Mouse (Mus musculus) liver, embryonic 11.5 days (tissue): ENCODE measurements around the gene Scyl2. TPM values are rescaled to one million over a fixed set of nuclear protein-coding genes. Genes with fewer than 3 reads are reported as not detected.
"Not testable (repeated sequence)": the region's sequence is repeated elsewhere in the genome, so short reads cannot be mapped to it uniquely, and the experiment has no call there.

ENCODE experiments used
- ATAC-seq: fragments of 200-750 bp; cut with Nextera tagmentation; replicated peaks from 2 replicates; pipeline ENCODE4 v1.8.0; 2017; ENCODE audit warnings: moderate number of reproducible peaks, mild to moderate bottlenecking, moderate TSS enrichment, moderate library complexity; ENCODE audit not compliant: low FRiP score
- DNase-seq: peaks from one replicate; pipeline ENCODE4 v3.0.0-alpha.2; 2017; ENCODE audit warnings: low spot score
- H3K27ac ChIP-seq: fragments of 300-500 bp; sonication (generic); 2 replicates; pipeline ENCODE4 v1.5.1; 2014; ENCODE audit warnings: mild to moderate bottlenecking, low read depth, low read length, control low read depth
- H3K27me3 ChIP-seq: fragments of 300-500 bp; sonication (generic); replicated peaks from 2 replicates; pipeline ENCODE4 v1.6.1; 2014; ENCODE audit warnings: low read length, mixed read lengths; ENCODE audit not compliant: control insufficient read depth, insufficient read depth
- H3K36me3 ChIP-seq: fragments of 300-500 bp; sonication (generic); 2 replicates; pipeline ENCODE4 v1.6.1; 2014; ENCODE audit warnings: mild to moderate bottlenecking, low read length, moderate library complexity, mixed read lengths; ENCODE audit not compliant: control insufficient read depth, insufficient read depth
- H3K4me1 ChIP-seq: fragments of 300-500 bp; sonication (generic); replicated peaks from 2 replicates; pipeline ENCODE4 v1.6.1; 2014; ENCODE audit warnings: low read length, mixed read lengths; ENCODE audit not compliant: control insufficient read depth, insufficient read depth
- H3K4me2 ChIP-seq: fragments of 300-500 bp; sonication (generic); 2 replicates; pipeline ENCODE4 v1.6.1; 2014; ENCODE audit warnings: mild to moderate bottlenecking, control low read depth, moderate library complexity
- H3K4me3 ChIP-seq: fragments of 300-500 bp; sonication (generic); 2 replicates; pipeline ENCODE4 v1.5.1; 2014; ENCODE audit warnings: low read depth, low read length, control low read depth
- H3K9ac ChIP-seq: fragments of 300-500 bp; sonication (generic); 2 replicates; pipeline ENCODE4 v1.6.1; 2014; ENCODE audit warnings: low read depth, low read length, control low read depth
- H3K9me3 ChIP-seq: fragments of 300-500 bp; sonication (generic); 2 replicates; pipeline ENCODE4 v1.6.1; 2016; ENCODE audit warnings: low read length, inconsistent platforms, mixed read lengths; ENCODE audit not compliant: control insufficient read depth
- WGBS: fragments of 180-500 bp; shearing (Covaris S2); extraction: QIAGEN DNeasy Blood & Tissue Kit; methylation state at CpG from one replicate; pipeline ENCODE4 v1.1.7; 2014; 5-methylcytosine and 5-hydroxymethylcytosine counted together
- polyA plus RNA-seq: library from polyadenylated mRNA; unstranded; fragments of >200 nt; fragmentation: Nextera tagmentation; extraction: Ambion mirVana; gene quantifications from 2 replicates; pipeline ENCODE4 v1.2.1, GENCODE M21; 2014

Scyl2 gene
- polyA plus RNA-seq, 1 experiment from 2014 or later = 11.7 TPM

GRCm38 (mm10) chr10:89708720-89709119 lies 22.6 kb upstream of the Scyl2 start:
- H3K4me2 ChIP-seq = peak overlapping the region; percentile 51
- peak; percentile 57; the same call in 1 of the 2 replicates for ATAC-seq
- WGBS = 33% methylated on average over 10 of the region's 10 CpGs

GRCm38 (mm10) chr10:89707397-89707796 lies 21.3 kb upstream of the Scyl2 start:
- 83% methylated on average over 3 of the region's 3 CpGs for WGBS
- H3K4me1 ChIP-seq = no peaks in the 10 kb centered on the region
- H3K9me3 ChIP-seq = no peaks in the 10 kb centered on the region
- peaks cover 5% of the 10 kb centered on the region for H3K36me3 ChIP-seq
- H3K4me3 ChIP-seq = no peak overlapping the region
- no peak overlapping the region for H3K9ac ChIP-seq
- no peaks in the 10 kb centered on the region for H3K27me3 ChIP-seq
- DNase-seq (no peak), ATAC-seq (no peak)
- no peak overlapping the region for H3K27ac ChIP-seq
- no peak overlapping the region for H3K4me2 ChIP-seq

More at GRCm38 (mm10) chr10:89708720-89709119, 22.6 kb upstream of the Scyl2 start:
- no peak overlapping the region for H3K27ac ChIP-seq
- DNase-seq = no peak
- no peak overlapping the region for H3K4me3 ChIP-seq
- peaks cover 10% of the 10 kb centered on the region for H3K36me3 ChIP-seq
- no peak overlapping the region for H3K9ac ChIP-seq
- no peaks in the 10 kb centered on the region for H3K27me3 ChIP-seq
- no peaks in the 10 kb centered on the region for H3K4me1 ChIP-seq
- no peaks in the 10 kb centered on the region for H3K9me3 ChIP-seq

- H3K27ac ChIP-seq = no peak overlapping the region
- H3K36me3 ChIP-seq = no peaks in the 10 kb centered on the region
- H3K9ac ChIP-seq = no peak overlapping the region
- DNase-seq (no peak), ATAC-seq (no peak)
- H3K4me3 ChIP-seq = no peak overlapping the region
- no peak overlapping the region for H3K4me2 ChIP-seq
- H3K4me1 ChIP-seq = no peaks in the 10 kb centered on the region
- 34% methylated on average over 5 of the region's 5 CpGs for WGBS
- no peaks in the 10 kb centered on the region for H3K27me3 ChIP-seq
- H3K9me3 ChIP-seq = no peaks in the 10 kb centered on the region
These were observed 17.0 kb upstream of the Scyl2 start for GRCm38 (mm10) chr10:89703042-89703441.

- H3K36me3 ChIP-seq = no peaks in the 10 kb centered on the region
- no peaks in the 10 kb centered on the region for H3K9me3 ChIP-seq
- H3K4me2 ChIP-seq = no peak overlapping the region
- no peak for DNase-seq
- no peak overlapping the region for H3K9ac ChIP-seq
- no peaks in the 10 kb centered on the region for H3K27me3 ChIP-seq
- H3K4me3 ChIP-seq = no peak overlapping the region
- H3K4me1 ChIP-seq = no peaks in the 10 kb centered on the region
- ATAC-seq = no peak
- 88% methylated on average over 3 of the region's 3 CpGs for WGBS
- H3K27ac ChIP-seq = no peak overlapping the region
These were observed 11.9 kb upstream of the Scyl2 start for GRCm38 (mm10) chr10:89697956-89698355.

GRCm38 (mm10) chr10:89696270-89696669 lies 10.2 kb upstream of the Scyl2 start:
- not testable (repeated sequence) for H3K4me1 ChIP-seq, H3K4me3 ChIP-seq, H3K27ac ChIP-seq, H3K9me3 ChIP-seq, H3K36me3 ChIP-seq, H3K4me2 ChIP-seq, H3K9ac ChIP-seq, ATAC-seq, DNase-seq, H3K27me3 ChIP-seq
- WGBS = 72% methylated on average over 2 of the region's 2 CpGs

- WGBS = 48% methylated on average over 20 of the region's 20 CpGs
- ATAC-seq = no peak
These were observed 9.3 kb upstream of the Scyl2 start for GRCm38 (mm10) chr10:89695194-89695911.

GRCm38 (mm10) chr10:89690021-89690420 lies 3.9 kb upstream of the Scyl2 start:
- H3K27ac ChIP-seq = no peak overlapping the region
- ATAC-seq (peak; percentile 45), DNase-seq (peak; percentile 50)
- H3K9ac ChIP-seq = no peak overlapping the region
- no peak overlapping the region for H3K4me3 ChIP-seq
- peak overlapping the region; percentile 39 for H3K4me2 ChIP-seq
- no peaks in the 10 kb centered on the region for H3K36me3 ChIP-seq
- no peaks in the 10 kb centered on the region for H3K27me3 ChIP-seq
- 33% methylated on average over 8 of the region's 8 CpGs for WGBS
- no peaks in the 10 kb centered on the region for H3K9me3 ChIP-seq
- H3K4me1 ChIP-seq = peaks cover 21% of the 10 kb centered on the region

More at GRCm38 (mm10) chr10:89695194-89695911, 9.3 kb upstream of the Scyl2 start:
- no peak for DNase-seq
- no peaks in the 10 kb centered on the region for H3K9me3 ChIP-seq
- no peaks in the 10 kb centered on the region for H3K36me3 ChIP-seq
- H3K9ac ChIP-seq = no peak overlapping the region
- H3K27me3 ChIP-seq = no peaks in the 10 kb centered on the region
- no peak overlapping the region; the same call in 1 of the 2 replicates for H3K27ac ChIP-seq
- 0 out of 2 replicates have a peak, but pooled peaks cover under 1% of the 10 kb centered on the region for H3K4me1 ChIP-seq
- no peak overlapping the region for H3K4me3 ChIP-seq
- H3K4me2 ChIP-seq = peak overlapping the region; percentile 21; the same call in 1 of the 2 replicates

- Histone ChIP-seq H3K4me3 (no peak overlapping the region), H3K9me3 (no peaks in the 10 kb centered on the region), H3K9ac (no peak overlapping the region), H3K27ac (no peak overlapping the region), H3K4me2 (peak overlapping the region; percentile 87; the same call in 1 of the 2 replicates), H3K4me1 (peaks cover 29% of the 10 kb centered on the region), H3K36me3 (no peaks in the 10 kb centered on the region), H3K27me3 (no peaks in the 10 kb centered on the region)
- ATAC-seq (no peak), DNase-seq (no peak)
- 53% methylated on average over 2 of the region's 2 CpGs for whole genome bisulfite sequencing
These were observed 1.4 kb upstream of the Scyl2 start for GRCm38 (mm10) chr10:89687455-89687854.
